Mouse (Mus musculus): Measurements from ENCODE around the gene Imp4. TPM values are rescaled to one million over a fixed set of nuclear protein-coding genes. Genes with fewer than 3 reads are reported as not detected.
A peak's percentile ranks its signal among the peaks of the same experiment; 100 is the strongest.

Gene Imp4
- total and polyA plus RNA-seq, 2 experiments from 2014 or later = 17.8 to 41.9 TPM

DNA sequence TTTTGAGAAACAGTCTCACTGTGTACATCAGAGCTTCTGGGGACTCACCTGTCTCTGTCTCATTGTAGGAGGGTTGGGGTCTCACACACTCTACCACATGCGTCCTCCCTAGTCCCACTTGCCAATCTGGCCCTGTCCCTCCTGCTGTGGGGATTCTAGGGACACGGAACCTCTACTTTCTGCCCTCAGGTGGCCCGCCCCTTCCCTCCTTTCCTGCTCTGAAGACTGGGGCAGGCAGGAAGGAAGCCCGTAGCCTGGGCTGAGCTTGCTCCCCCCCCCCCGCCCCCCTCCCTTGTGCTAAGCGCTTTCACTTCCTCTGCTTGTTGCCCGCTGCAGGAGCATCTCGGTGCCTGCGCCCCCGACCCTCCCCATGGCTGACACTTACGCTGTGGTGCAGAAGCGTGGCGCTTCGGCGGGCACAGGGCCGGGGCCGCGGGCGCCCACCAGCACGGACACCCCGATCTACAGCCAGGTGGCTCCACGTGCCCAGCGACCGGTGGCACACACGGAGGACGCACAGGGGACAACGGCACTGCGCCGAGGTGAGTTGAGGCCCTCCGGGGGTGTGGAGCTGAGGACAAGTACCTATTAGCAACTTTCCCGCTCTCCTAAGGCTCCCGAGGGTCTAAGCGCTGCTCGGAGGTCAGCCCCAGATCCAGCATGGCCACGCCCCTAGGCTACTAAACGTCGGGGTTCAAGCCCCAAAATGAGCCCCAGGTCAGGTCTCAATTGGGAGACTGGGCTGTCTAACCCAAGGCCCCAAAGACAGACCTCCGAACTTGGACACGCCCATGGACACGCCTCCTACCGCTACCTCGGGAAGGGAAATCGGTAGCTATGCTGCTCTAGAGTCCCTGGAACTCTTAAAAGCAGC is 33.0 kb downstream of the Imp4 start:
- Histone ChIP-seq H3K27me3 (ENCODE audit: insufficient read depth, low read length) (peaks cover 7% of the 10 kb centered on the region; the same call in 1 of the 2 replicates), H3K27ac (ENCODE audit: low read depth, low read length) (no peak overlapping the region), H3K36me3 (ENCODE audit: insufficient read depth, low read length) (no peaks in the 10 kb centered on the region), H3K4me3 (ENCODE audit: low read depth, low read length) (peak overlapping the region; percentile 49), H3K9me3 (ENCODE audit: low read length) (no peaks in the 10 kb centered on the region), H3K9ac (replicated peaks; ENCODE audit: low read length, poor library complexity, severe bottlenecking) (peak overlapping the region; percentile 52), H3K4me2 (ENCODE audit: low read depth, low read length, poor library complexity, severe bottlenecking) (peak overlapping the region; percentile 96), H3K4me1 (ENCODE audit: insufficient read depth, low read length) (0 out of 2 replicates have a peak, but pooled peaks cover 2% of the 10 kb centered on the region)
- TF ChIP-seq CTCF (IDR thresholded peaks at IDR 0.05) = peak; percentile 39
- ATAC-seq (ENCODE audit: low FRiP score) (peak; percentile 64; the same call in 1 of the 2 replicates), DNase-seq (ENCODE audit: low spot score) (no peak)
- WGBS = 1% methylated on average over 42 of the region's 43 CpGs

DNA sequence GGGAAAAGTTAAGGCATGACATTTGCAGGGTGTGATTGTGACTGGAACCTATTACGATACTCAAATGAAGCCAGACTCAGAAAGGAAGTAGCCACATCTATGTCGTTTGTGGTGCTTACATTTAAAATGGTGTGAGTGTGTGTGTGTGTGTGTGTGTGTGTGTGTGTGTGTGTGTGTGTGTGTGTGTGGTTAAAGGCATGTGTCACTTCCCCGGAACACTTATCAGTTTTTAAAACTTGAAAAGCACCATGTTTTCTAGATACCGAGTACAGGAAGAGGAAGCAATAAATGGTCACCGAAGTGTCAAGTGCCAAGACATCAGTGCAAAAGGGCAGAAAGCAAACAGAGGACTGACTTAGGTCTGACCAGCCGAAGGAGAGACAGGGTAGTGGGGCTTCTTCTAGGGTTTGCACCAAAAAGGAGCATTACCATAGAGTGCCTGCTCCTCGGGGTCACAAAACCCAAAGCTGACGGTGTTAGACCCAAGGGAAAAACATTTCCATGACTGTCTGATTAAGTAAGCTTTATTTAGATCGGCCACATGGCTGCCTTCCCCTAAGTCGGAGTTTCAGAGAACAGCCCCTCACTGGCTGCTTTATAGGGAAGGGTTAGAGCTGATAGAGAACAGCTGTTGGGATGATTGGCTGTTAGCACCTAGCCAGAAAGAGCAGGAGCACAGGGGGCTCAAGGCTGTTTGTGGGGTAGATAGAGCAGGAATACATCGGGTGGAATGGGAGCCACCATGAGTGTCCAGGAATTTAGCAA is 39.4 kb downstream of the Imp4 start:
- no peaks in the 10 kb centered on the region for H3K4me1 ChIP-seq (ENCODE audit: insufficient read depth, low read length)
- no peak overlapping the region for H3K4me2 ChIP-seq (ENCODE audit: low read depth, low read length, poor library complexity, severe bottlenecking)
- no peak for ATAC-seq (ENCODE audit: low FRiP score)
- H3K9me3 ChIP-seq (ENCODE audit: low read length) = no peaks in the 10 kb centered on the region
- 71% methylated on average over 11 of the region's 11 CpGs for WGBS
- H3K27ac ChIP-seq (ENCODE audit: low read depth, low read length) = no peak overlapping the region
- TF ChIP-seq CTCF (IDR thresholded peaks at IDR 0.05) = no peak
- no peaks in the 10 kb centered on the region for H3K36me3 ChIP-seq (ENCODE audit: insufficient read depth, low read length)
- no peak for DNase-seq (ENCODE audit: low spot score)
- no peak overlapping the region for H3K4me3 ChIP-seq (ENCODE audit: low read depth, low read length)
- no peak overlapping the region for H3K9ac ChIP-seq (replicated peaks; ENCODE audit: low read length, poor library complexity, severe bottlenecking)
- no peaks in the 10 kb centered on the region for H3K27me3 ChIP-seq (ENCODE audit: insufficient read depth, low read length)

DNA sequence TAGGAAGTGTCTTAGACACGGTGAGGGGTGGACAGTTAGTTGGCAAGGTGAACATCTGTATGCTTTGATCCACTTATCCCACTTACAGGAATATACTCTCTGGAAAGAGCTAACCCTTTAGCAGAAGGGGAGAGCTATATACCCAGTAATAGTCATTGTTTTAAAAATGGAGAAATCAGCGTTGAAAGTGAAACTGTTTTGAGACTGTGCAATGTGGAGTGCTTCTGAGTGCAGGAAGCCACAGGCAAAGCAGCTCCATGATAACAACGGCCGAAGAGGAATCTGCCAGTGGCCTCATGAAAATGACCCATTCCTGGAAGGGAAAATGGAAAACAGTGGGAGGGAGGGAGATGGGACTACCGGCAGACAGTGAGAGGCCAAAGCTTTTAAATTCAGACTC is 41.1 kb downstream of the Imp4 start:
- WGBS = 82% methylated on average over 5 of the region's 5 CpGs
- Histone ChIP-seq H3K4me2 (ENCODE audit: low read depth, low read length, poor library complexity, severe bottlenecking) (no peak overlapping the region), H3K36me3 (ENCODE audit: insufficient read depth, low read length) (no peaks in the 10 kb centered on the region), H3K9ac (replicated peaks; ENCODE audit: low read length, poor library complexity, severe bottlenecking) (no peak overlapping the region), H3K4me1 (ENCODE audit: insufficient read depth, low read length) (0 out of 2 replicates have a peak, but pooled peaks cover 5% of the 10 kb centered on the region), H3K4me3 (ENCODE audit: low read depth, low read length) (no peak overlapping the region), H3K27me3 (ENCODE audit: insufficient read depth, low read length) (no peaks in the 10 kb centered on the region), H3K9me3 (ENCODE audit: low read length) (no peaks in the 10 kb centered on the region), H3K27ac (ENCODE audit: low read depth, low read length) (no peak overlapping the region)
- DNase-seq (ENCODE audit: low spot score) (no peak), ATAC-seq (ENCODE audit: low FRiP score) (no peak)
- TF ChIP-seq CTCF (IDR thresholded peaks at IDR 0.05) = no peak

DNA sequence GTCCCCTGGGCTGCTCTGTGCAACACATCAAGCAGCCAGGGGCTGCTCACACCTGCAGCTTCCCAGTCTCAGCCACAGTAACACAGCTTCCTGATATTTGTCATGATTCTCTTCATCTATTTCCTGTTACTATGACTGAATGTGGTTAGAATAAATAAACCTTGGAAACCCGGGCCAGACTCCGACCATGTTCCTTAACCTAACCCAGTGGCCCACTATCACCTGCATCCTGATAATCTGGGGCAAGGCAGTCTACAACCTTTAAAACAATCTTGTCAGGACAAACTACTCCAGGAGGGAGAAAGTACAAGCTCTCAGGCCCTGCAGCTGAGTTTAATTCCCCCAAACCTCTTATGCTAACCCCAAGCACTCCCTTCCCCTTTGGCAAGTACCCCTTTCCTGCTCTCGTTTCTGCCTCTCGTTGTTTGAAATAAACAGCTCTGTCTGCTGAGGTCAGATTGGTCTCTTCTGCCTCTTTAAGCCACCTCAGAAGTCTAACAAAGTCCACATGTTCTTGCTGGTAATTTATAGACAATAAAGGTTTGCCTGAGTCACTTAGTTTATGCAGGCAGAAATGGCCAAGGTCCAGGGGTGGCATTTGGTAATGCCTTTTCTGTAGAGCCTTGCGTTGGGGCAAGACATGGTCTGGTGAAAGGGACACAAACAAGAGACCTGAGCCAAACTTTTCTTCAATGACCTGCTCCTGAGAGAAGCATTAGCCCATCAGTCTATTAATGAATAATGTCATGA is 42.4 kb downstream of the Imp4 start:
- Histone ChIP-seq H3K4me3 (ENCODE audit: low read depth, low read length) (no peak overlapping the region), H3K9ac (replicated peaks; ENCODE audit: low read length, poor library complexity, severe bottlenecking) (no peak overlapping the region), H3K27ac (ENCODE audit: low read depth, low read length) (no peak overlapping the region), H3K27me3 (ENCODE audit: insufficient read depth, low read length) (no peaks in the 10 kb centered on the region), H3K4me1 (ENCODE audit: insufficient read depth, low read length) (0 out of 2 replicates have a peak, but pooled peaks cover 5% of the 10 kb centered on the region), H3K4me2 (ENCODE audit: low read depth, low read length, poor library complexity, severe bottlenecking) (no peak overlapping the region), H3K36me3 (ENCODE audit: insufficient read depth, low read length) (no peaks in the 10 kb centered on the region), H3K9me3 (ENCODE audit: low read length) (no peaks in the 10 kb centered on the region)
- TF ChIP-seq CTCF (IDR thresholded peaks at IDR 0.05) = no peak
- ATAC-seq (ENCODE audit: low FRiP score) (no peak), DNase-seq (ENCODE audit: low spot score) (no peak)
- 72% methylated on average over 5 of the region's 5 CpGs for WGBS

DNA sequence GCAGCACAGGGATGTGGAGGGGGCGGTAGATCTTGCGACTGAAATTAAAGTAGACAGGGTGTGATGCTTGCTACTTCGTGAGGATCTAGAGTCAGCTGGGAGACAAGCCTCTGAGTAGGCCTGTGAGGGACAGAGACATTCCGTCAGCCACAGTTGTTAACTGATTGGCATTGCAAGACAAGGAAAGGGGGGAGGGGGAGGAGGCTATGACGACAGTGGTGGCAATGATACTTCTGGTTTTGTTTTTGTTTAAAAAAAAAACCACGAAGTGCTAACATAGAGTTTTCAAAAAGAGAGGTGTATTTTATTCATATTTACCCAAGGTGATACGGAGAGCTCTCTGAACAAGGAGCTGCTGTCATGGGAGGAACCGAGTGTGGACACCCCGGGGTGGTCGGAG is 44.8 kb downstream of the Imp4 start:
- H3K9ac ChIP-seq (replicated peaks; ENCODE audit: low read length, poor library complexity, severe bottlenecking) = no peak overlapping the region
- H3K27me3 ChIP-seq (ENCODE audit: insufficient read depth, low read length) = no peaks in the 10 kb centered on the region
- H3K4me2 ChIP-seq (ENCODE audit: low read depth, low read length, poor library complexity, severe bottlenecking) = no peak overlapping the region
- H3K27ac ChIP-seq (ENCODE audit: low read depth, low read length) = no peak overlapping the region
- H3K36me3 ChIP-seq (ENCODE audit: insufficient read depth, low read length) = no peaks in the 10 kb centered on the region
- 0 out of 2 replicates have a peak, but pooled peaks cover 5% of the 10 kb centered on the region for H3K4me1 ChIP-seq (ENCODE audit: insufficient read depth, low read length)
- no peak overlapping the region for H3K4me3 ChIP-seq (ENCODE audit: low read depth, low read length)
- DNase-seq (ENCODE audit: low spot score) = no peak
- 79% methylated on average over 10 of the region's 10 CpGs for WGBS
- no peak for TF ChIP-seq CTCF (IDR thresholded peaks at IDR 0.05)
- H3K9me3 ChIP-seq (ENCODE audit: low read length) = no peaks in the 10 kb centered on the region
- ATAC-seq (ENCODE audit: low FRiP score) = no peak

All from midbrain, postnatal 0 days (tissue).